Mouse (Mus musculus) Muller cell, postnatal 12 days (primary cell): ENCODE data around the gene Gm9745.
"Not testable (repeated sequence)": the region's sequence is repeated elsewhere in the genome, so short reads cannot be mapped to it uniquely, and the experiment has no call there.

ENCODE experiments used
- DNase-seq: peaks from one replicate; pipeline ENCODE4 v3.0.0-alpha.2; 2015; ENCODE audit errors: inconsistent ontology term

Gene Gm9745

GRCm38 (mm10) chr13:8913890-8914289 is 34.1 kb downstream of the Gm9745 start:
- DNase-seq, result not testable (repeated sequence)

- not testable (repeated sequence) for DNase-seq
Observed at GRCm38 (mm10) chr13:8905986-8906385, 42.0 kb downstream of the Gm9745 start.
